ENCODE assay signal across 8 mouse cellular contexts in genomic region chr17:6860067-6860466, GRCm38 (mm10).
DNase-seq lines count a peak whose midpoint lies in the region; ATAC-seq lines count a peak whose summit lies in the region.
"Had no signal": no experiment of that assay in that cellular context is flagged by ENCODE, and none has a peak within 500 bp of the region (broad histone marks: within the 10 kb centered on the region; RNA-seq: fewer than 3 reads in every experiment).

No protein-coding gene starts in this region.

- H3K4me1 ChIP-seq in neural tube, embryonic 11.5 days (ENCODE audit: control insufficient read depth, insufficient read depth, low read length), result peaks cover 15% of the 10 kb centered on the region
- H3K4me1 ChIP-seq in hindbrain, embryonic 10.5 days (replicated peaks), result peaks cover 54% of the 10 kb centered on the region
- H3K4me1 ChIP-seq in midbrain, embryonic 11.5 days (ENCODE audit: control insufficient read depth, insufficient read depth, low read length), result peaks cover 32% of the 10 kb centered on the region

- 29% methylated on average over 4 of the region's 4 CpGs for WGBS in neural tube, embryonic 11.5 days
- WGBS in hindbrain, embryonic 10.5 days, result 20% methylated on average over 4 of the region's 4 CpGs
- WGBS in midbrain, embryonic 11.5 days, result 10% methylated on average over 4 of the region's 4 CpGs

- DNase-seq in neural tube, embryonic 11.5 days (ENCODE audit: low spot score), result no peak
- DNase-seq in neural tube, embryonic 10.5 days (ENCODE audit: extremely low spot score, low spot score), result no peak
- DNase-seq in hindbrain, embryonic 10.5 days (ENCODE audit: low spot score), result no peak
- DNase-seq in midbrain, embryonic 11.5 days (ENCODE audit: low spot score, missing footprints), result peak; percentile 95
- no peak for DNase-seq in adrenal gland, adult 2 months
- no peak for DNase-seq in urinary bladder, adult 18-20 months (ENCODE audit: low spot score in 2 of 2)
- DNase-seq in right cerebral cortex, postnatal 4 days, result no peak

- H3K27me3 ChIP-seq in neural tube, embryonic 11.5 days (ENCODE audit: control insufficient read depth, insufficient read depth, low read length), result no peaks in the 10 kb centered on the region
- H3K27me3 ChIP-seq in hindbrain, embryonic 10.5 days (ENCODE audit: insufficient read depth, poor library complexity, severe bottlenecking), result peaks cover 29% of the 10 kb centered on the region
- 0 out of 2 replicates have a peak, but pooled peaks cover 2% of the 10 kb centered on the region for H3K27me3 ChIP-seq in midbrain, embryonic 11.5 days (ENCODE audit: control insufficient read depth, insufficient read depth, low read length)

- ATAC-seq in neural tube, embryonic 11.5 days (ENCODE audit: insufficient read depth, low FRiP score, low TSS enrichment), result no peak
- no peak for ATAC-seq in midbrain, embryonic 11.5 days (ENCODE audit: low FRiP score)

- peak overlapping the region; percentile 86 for H3K27ac ChIP-seq in neural tube, embryonic 11.5 days (ENCODE audit: low read depth, low read length)
- peak overlapping the region; percentile 94 for H3K27ac ChIP-seq in hindbrain, embryonic 10.5 days
- peak overlapping the region; percentile 93 for H3K27ac ChIP-seq in midbrain, embryonic 11.5 days (ENCODE audit: low read depth, low read length)
- H3K27ac ChIP-seq: limb, embryonic 12.5 days had no signal

- no peaks in the 10 kb centered on the region for H3K36me3 ChIP-seq in neural tube, embryonic 11.5 days (ENCODE audit: control insufficient read depth, insufficient read depth, low read length)
- no peaks in the 10 kb centered on the region for H3K36me3 ChIP-seq in hindbrain, embryonic 10.5 days
- no peaks in the 10 kb centered on the region for H3K36me3 ChIP-seq in midbrain, embryonic 11.5 days (ENCODE audit: control insufficient read depth, insufficient read depth, low read length)
- H3K36me3 ChIP-seq: limb, embryonic 12.5 days had no signal

- no peak overlapping the region for H3K4me3 ChIP-seq in neural tube, embryonic 11.5 days (ENCODE audit: low read depth, low read length)
- H3K4me3 ChIP-seq in hindbrain, embryonic 10.5 days, result peak overlapping the region; percentile 9
- no peak overlapping the region for H3K4me3 ChIP-seq in midbrain, embryonic 11.5 days (ENCODE audit: low read depth, low read length)
- H3K4me3 ChIP-seq: limb, embryonic 12.5 days had no signal

- no peak overlapping the region; the same call in 1 of the 2 replicates for H3K4me2 ChIP-seq in neural tube, embryonic 11.5 days (ENCODE audit: low read depth)
- peak overlapping the region; percentile 26; the same call in 1 of the 2 replicates for H3K4me2 ChIP-seq in midbrain, embryonic 11.5 days
- H3K4me2 ChIP-seq: limb, embryonic 12.5 days had no signal

- H3K9ac ChIP-seq in neural tube, embryonic 11.5 days (ENCODE audit: low read length), result peak overlapping the region; percentile 15; the same call in 1 of the 2 replicates
- H3K9ac ChIP-seq in midbrain, embryonic 11.5 days (ENCODE audit: low read length), result peak overlapping the region; percentile 31
- H3K9ac ChIP-seq: limb, embryonic 12.5 days had no signal

- no peaks in the 10 kb centered on the region for H3K9me3 ChIP-seq in neural tube, embryonic 11.5 days (ENCODE audit: control insufficient read depth, low read length)
- H3K9me3 ChIP-seq in hindbrain, embryonic 10.5 days, result no peaks in the 10 kb centered on the region
- no peaks in the 10 kb centered on the region for H3K9me3 ChIP-seq in midbrain, embryonic 11.5 days (ENCODE audit: control insufficient read depth, low read length)
- H3K9me3 ChIP-seq: limb, embryonic 12.5 days had no signal
